Mouse (Mus musculus): Measurements from ENCODE around the gene Gnl2.
A peak's percentile ranks its signal among the peaks of the same experiment; 100 is the strongest.

Gene Gnl2

GRCm38 (mm10) chr4:124978201-124978600 is 38.2 kb upstream of the Gnl2 start:
- Histone ChIP-seq H3K27me3 (ENCODE audit: insufficient read depth, low read length) (peaks cover 33% of the 10 kb centered on the region), H3K4me1 (replicated peaks; ENCODE audit: low read depth, low read length) (no peaks in the 10 kb centered on the region; the same call in 1 of the 2 replicates), H3K36me3 (ENCODE audit: insufficient read depth, low read length) (no peaks in the 10 kb centered on the region), H3K9me3 (ENCODE audit: low read length) (no peaks in the 10 kb centered on the region), H3K4me3 (replicated peaks; ENCODE audit: low read length) (no peak overlapping the region)
- TF ChIP-seq CTCF (conservative IDR thresholded peaks at IDR 0.05; ENCODE audit: low read length) (no peak), POU5F1 (IDR thresholded peaks at IDR 0.05; ENCODE audit: borderline replicate concordance, low read length) (no peak), NANOG (IDR thresholded peaks at IDR 0.05; ENCODE audit: borderline replicate concordance, low read length) (no peak)

GRCm38 (mm10) chr4:124983893-124984526 is 32.4 kb upstream of the Gnl2 start:
- H3K4me1 ChIP-seq (replicated peaks; ENCODE audit: low read depth, low read length), result peaks cover 22% of the 10 kb centered on the region
- H3K9me3 ChIP-seq (ENCODE audit: low read length), result no peaks in the 10 kb centered on the region
- H3K4me3 ChIP-seq (replicated peaks; ENCODE audit: low read length), result no peak overlapping the region
- TF ChIP-seq POU5F1 (IDR thresholded peaks at IDR 0.05; ENCODE audit: borderline replicate concordance, low read length) (no peak), CTCF (conservative IDR thresholded peaks at IDR 0.05; ENCODE audit: low read length) (peak; percentile 83)
- H3K27me3 ChIP-seq (ENCODE audit: insufficient read depth, low read length), result peaks cover 85% of the 10 kb centered on the region
- no peaks in the 10 kb centered on the region for H3K36me3 ChIP-seq (ENCODE audit: insufficient read depth, low read length)

- peaks cover 30% of the 10 kb centered on the region for H3K4me1 ChIP-seq (replicated peaks; ENCODE audit: low read depth, low read length)
- H3K4me3 ChIP-seq (replicated peaks; ENCODE audit: low read length), result peak overlapping the region; percentile 78; the same call in 1 of the 2 replicates
- peaks cover 92% of the 10 kb centered on the region for H3K27me3 ChIP-seq (ENCODE audit: insufficient read depth, low read length)
- H3K36me3 ChIP-seq (ENCODE audit: insufficient read depth, low read length), result no peaks in the 10 kb centered on the region
- no peaks in the 10 kb centered on the region for H3K9me3 ChIP-seq (ENCODE audit: low read length)
- no peak for TF ChIP-seq CTCF (conservative IDR thresholded peaks at IDR 0.05; ENCODE audit: low read length)
- TF ChIP-seq NANOG (IDR thresholded peaks at IDR 0.05; ENCODE audit: borderline replicate concordance, low read length), result no peak
- TF ChIP-seq POU5F1 (IDR thresholded peaks at IDR 0.05; ENCODE audit: borderline replicate concordance, low read length), result no peak
Measured at GRCm38 (mm10) chr4:124984871-124985670, 31.3 kb upstream of the Gnl2 start.

- peaks cover 97% of the 10 kb centered on the region for H3K27me3 ChIP-seq (ENCODE audit: insufficient read depth, low read length)
- no peaks in the 10 kb centered on the region for H3K9me3 ChIP-seq (ENCODE audit: low read length)
- H3K4me1 ChIP-seq (replicated peaks; ENCODE audit: low read depth, low read length), result peaks cover 39% of the 10 kb centered on the region
- TF ChIP-seq CTCF (conservative IDR thresholded peaks at IDR 0.05; ENCODE audit: low read length) (no peak), NANOG (IDR thresholded peaks at IDR 0.05; ENCODE audit: borderline replicate concordance, low read length) (no peak), POU5F1 (IDR thresholded peaks at IDR 0.05; ENCODE audit: borderline replicate concordance, low read length) (no peak)
- H3K36me3 ChIP-seq (ENCODE audit: insufficient read depth, low read length), result no peaks in the 10 kb centered on the region
- peak within 1 kb of the TSS; percentile 78 for H3K4me3 ChIP-seq (replicated peaks; ENCODE audit: low read length)
Measured at GRCm38 (mm10) chr4:124985671-124986602, 30.4 kb upstream of the Gnl2 start, which contains the start of gene Rspo1. TSS of gene Rspo1 (plus strand) at chr4:124986430.

GRCm38 (mm10) chr4:124986739-124987710 is 29.4 kb upstream of the Gnl2 start:
- H3K27me3 ChIP-seq (ENCODE audit: insufficient read depth, low read length), result peaks cover 96% of the 10 kb centered on the region
- H3K4me3 ChIP-seq (replicated peaks; ENCODE audit: low read length), result peak overlapping the region; percentile 78
- no peaks in the 10 kb centered on the region for H3K9me3 ChIP-seq (ENCODE audit: low read length)
- no peak for TF ChIP-seq POU5F1 (IDR thresholded peaks at IDR 0.05; ENCODE audit: borderline replicate concordance, low read length)
- no peak for TF ChIP-seq NANOG (IDR thresholded peaks at IDR 0.05; ENCODE audit: borderline replicate concordance, low read length)
- no peak for TF ChIP-seq CTCF (conservative IDR thresholded peaks at IDR 0.05; ENCODE audit: low read length)
- peaks cover 46% of the 10 kb centered on the region for H3K4me1 ChIP-seq (replicated peaks; ENCODE audit: low read depth, low read length)
- H3K36me3 ChIP-seq (ENCODE audit: insufficient read depth, low read length), result no peaks in the 10 kb centered on the region

GRCm38 (mm10) chr4:124987711-124988097 is 28.7 kb upstream of the Gnl2 start:
- Histone ChIP-seq H3K9me3 (ENCODE audit: low read length) (no peaks in the 10 kb centered on the region), H3K4me3 (replicated peaks; ENCODE audit: low read length) (no peak overlapping the region), H3K27me3 (ENCODE audit: insufficient read depth, low read length) (peaks cover 92% of the 10 kb centered on the region), H3K4me1 (replicated peaks; ENCODE audit: low read depth, low read length) (peaks cover 46% of the 10 kb centered on the region), H3K36me3 (ENCODE audit: insufficient read depth, low read length) (no peaks in the 10 kb centered on the region)
- TF ChIP-seq POU5F1 (IDR thresholded peaks at IDR 0.05; ENCODE audit: borderline replicate concordance, low read length), result no peak
- no peak for TF ChIP-seq CTCF (conservative IDR thresholded peaks at IDR 0.05; ENCODE audit: low read length)
- no peak for TF ChIP-seq NANOG (IDR thresholded peaks at IDR 0.05; ENCODE audit: borderline replicate concordance, low read length)

- peaks cover 46% of the 10 kb centered on the region for H3K4me1 ChIP-seq (replicated peaks; ENCODE audit: low read depth, low read length)
- no peak overlapping the region for H3K4me3 ChIP-seq (replicated peaks; ENCODE audit: low read length)
- TF ChIP-seq CTCF (conservative IDR thresholded peaks at IDR 0.05; ENCODE audit: low read length) (no peak), NANOG (IDR thresholded peaks at IDR 0.05; ENCODE audit: borderline replicate concordance, low read length) (no peak), POU5F1 (IDR thresholded peaks at IDR 0.05; ENCODE audit: borderline replicate concordance, low read length) (no peak)
- H3K36me3 ChIP-seq (ENCODE audit: insufficient read depth, low read length), result no peaks in the 10 kb centered on the region
- peaks cover 86% of the 10 kb centered on the region for H3K27me3 ChIP-seq (ENCODE audit: insufficient read depth, low read length)
- no peaks in the 10 kb centered on the region for H3K9me3 ChIP-seq (ENCODE audit: low read length)
Measured at GRCm38 (mm10) chr4:124988382-124988781, 28.0 kb upstream of the Gnl2 start.

Measured in E14TG2a.4 (cell line).